Mouse (Mus musculus) layer of hippocampus, adult 6 months (tissue): ENCODE measurements around the gene Gm14409. TPM values are rescaled to one million over a fixed set of nuclear protein-coding genes. Genes with fewer than 3 reads are reported as not detected.

Source experiments
- long read RNA-seq, 2 experiments: library from polyadenylated mRNA; unstranded; transcript quantifications; one replicate each; pipeline ENCODE4 v2.0.0; 2019 to 2020
- polyA plus RNA-seq: library from polyadenylated mRNA; unstranded; fragments of <200 nt; fragmentation: Nextera tagmentation; gene quantifications from 2 replicates; pipeline ENCODE4 v1.2.3, GENCODE M21; 2021

Gene Gm14409
- polyA plus RNA-seq = not detected in 2 replicates
- long read RNA-seq, experiment 1 = 0 reads
- long read RNA-seq, experiment 2 = 0 reads

DNA sequence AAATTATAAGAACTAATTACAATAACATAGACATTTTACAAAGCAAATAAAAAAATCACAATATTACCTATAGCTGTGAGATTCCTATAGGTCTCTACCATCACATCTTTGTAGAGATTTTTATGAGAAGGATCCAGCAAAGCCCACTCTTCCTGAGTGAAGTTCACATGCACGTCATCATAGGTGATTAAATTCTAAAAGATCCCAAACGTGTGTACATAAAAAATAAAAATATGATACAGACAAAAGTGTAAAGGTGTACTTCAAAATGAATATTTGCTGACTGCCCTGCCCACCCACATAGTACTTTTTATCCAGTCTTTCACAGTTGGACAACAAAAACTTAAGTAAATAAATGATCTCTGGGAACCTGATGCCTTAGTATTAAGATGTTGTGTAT lies at the start of gene Gm14409:
Gm14409 (minus strand) TSS at position 101 of the 400 bp plus-strand sequence.

Other genes with a start within 250 kb of the Gm14409 start
- gene Gm14401, start 192.7 kb downstream of the Gm14409 start, polyA plus RNA-seq = not detected in 2 replicates
- gene Gm14410, start 60.6 kb downstream of the Gm14409 start, polyA plus RNA-seq = 32.5 and 42.4 TPM in 2 replicates
- gene Gm14412, start 57.3 kb upstream of the Gm14409 start, polyA plus RNA-seq = 0.40 and 0.44 TPM in 2 replicates
- 10.4 and 11.9 TPM in 2 replicates for gene Gm14418, start 131.3 kb upstream of the Gm14409 start, polyA plus RNA-seq
- 5.6 and 8.9 TPM in 2 replicates for gene Zfp970, start 197.7 kb upstream of the Gm14409 start, polyA plus RNA-seq
- gene Gm14403, start 231.2 kb upstream of the Gm14409 start, polyA plus RNA-seq = 5.3 and 6.8 TPM in 2 replicates